Mouse (Mus musculus): ENCODE data around the gene Cux2. TPM values are rescaled to one million over a fixed set of nuclear protein-coding genes. Genes with fewer than 3 reads are reported as not detected.
A peak's percentile ranks its signal among the peaks of the same experiment; 100 is the strongest.

Cux2 gene
- polyA plus RNA-seq, 1 experiment from 2014 or later: 9.0 TPM

- Histone ChIP-seq H3K36me3 (ENCODE audit: insufficient read depth, low read length) (no peaks in the 10 kb centered on the region), H3K4me1 (ENCODE audit: insufficient read depth, low read length) (peaks cover 18% of the 10 kb centered on the region), H3K27me3 (ENCODE audit: insufficient read depth, low read length) (no peaks in the 10 kb centered on the region), H3K9ac (replicated peaks; ENCODE audit: low read length) (no peak overlapping the region), H3K27ac (ENCODE audit: low read length) (no peak overlapping the region), H3K9me3 (ENCODE audit: low read length) (no peaks in the 10 kb centered on the region), H3K4me3 (ENCODE audit: low read length) (no peak overlapping the region), H3K4me2 (replicated peaks; ENCODE audit: low read depth, low read length) (no peak overlapping the region)
- no peak for ATAC-seq (ENCODE audit: low FRiP score, low TSS enrichment)
- 52% methylated on average over 10 of the region's 10 CpGs for WGBS
Measured at GRCm38 (mm10) chr5:121894647-121895046, 155.3 kb downstream of the Cux2 start.

- H3K9ac ChIP-seq (replicated peaks; ENCODE audit: low read length): no peak overlapping the region
- H3K27me3 ChIP-seq (ENCODE audit: insufficient read depth, low read length): no peaks in the 10 kb centered on the region
- H3K4me3 ChIP-seq (ENCODE audit: low read length): no peak overlapping the region
- no peak for ATAC-seq (ENCODE audit: low FRiP score, low TSS enrichment)
- no peak overlapping the region for H3K27ac ChIP-seq (ENCODE audit: low read length)
- no peaks in the 10 kb centered on the region for H3K9me3 ChIP-seq (ENCODE audit: low read length)
- H3K4me2 ChIP-seq (replicated peaks; ENCODE audit: low read depth, low read length): no peak overlapping the region
- no peaks in the 10 kb centered on the region for H3K36me3 ChIP-seq (ENCODE audit: insufficient read depth, low read length)
- 42% methylated on average over 3 of the region's 3 CpGs for WGBS
- H3K4me1 ChIP-seq (ENCODE audit: insufficient read depth, low read length): peaks cover 18% of the 10 kb centered on the region
Measured at GRCm38 (mm10) chr5:121893581-121893980, 156.3 kb downstream of the Cux2 start.

- Histone ChIP-seq H3K9me3 (ENCODE audit: low read length) (peaks cover 6% of the 10 kb centered on the region; the same call in 1 of the 2 replicates), H3K27ac (ENCODE audit: low read length) (no peak overlapping the region), H3K4me2 (replicated peaks; ENCODE audit: low read depth, low read length) (no peak overlapping the region), H3K4me3 (ENCODE audit: low read length) (no peak overlapping the region), H3K36me3 (ENCODE audit: insufficient read depth, low read length) (no peaks in the 10 kb centered on the region), H3K4me1 (ENCODE audit: insufficient read depth, low read length) (peaks cover 18% of the 10 kb centered on the region), H3K27me3 (ENCODE audit: insufficient read depth, low read length) (no peaks in the 10 kb centered on the region), H3K9ac (replicated peaks; ENCODE audit: low read length) (no peak overlapping the region)
- no peak for ATAC-seq (ENCODE audit: low FRiP score, low TSS enrichment)
- 87% methylated on average over 14 of the region's 14 CpGs for WGBS
Measured at GRCm38 (mm10) chr5:121892281-121892680, 157.6 kb downstream of the Cux2 start.

- Histone ChIP-seq H3K9me3 (ENCODE audit: low read length) (peaks cover 6% of the 10 kb centered on the region; the same call in 1 of the 2 replicates), H3K27me3 (ENCODE audit: insufficient read depth, low read length) (no peaks in the 10 kb centered on the region), H3K36me3 (ENCODE audit: insufficient read depth, low read length) (no peaks in the 10 kb centered on the region), H3K4me2 (replicated peaks; ENCODE audit: low read depth, low read length) (no peak overlapping the region), H3K9ac (replicated peaks; ENCODE audit: low read length) (no peak overlapping the region), H3K4me1 (ENCODE audit: insufficient read depth, low read length) (peaks cover 16% of the 10 kb centered on the region), H3K27ac (ENCODE audit: low read length) (no peak overlapping the region), H3K4me3 (ENCODE audit: low read length) (no peak overlapping the region)
- WGBS: 89% methylated on average over 7 of the region's 7 CpGs
- no peak for ATAC-seq (ENCODE audit: low FRiP score, low TSS enrichment)
Measured at GRCm38 (mm10) chr5:121890925-121891324, 159.0 kb downstream of the Cux2 start.

- no peak for ATAC-seq (ENCODE audit: low FRiP score, low TSS enrichment)
- Histone ChIP-seq H3K4me2 (replicated peaks; ENCODE audit: low read depth, low read length) (no peak overlapping the region), H3K4me1 (ENCODE audit: insufficient read depth, low read length) (peaks cover 7% of the 10 kb centered on the region; the same call in 1 of the 2 replicates), H3K27ac (ENCODE audit: low read length) (no peak overlapping the region), H3K36me3 (ENCODE audit: insufficient read depth, low read length) (no peaks in the 10 kb centered on the region), H3K9me3 (ENCODE audit: low read length) (peaks cover 6% of the 10 kb centered on the region; the same call in 1 of the 2 replicates), H3K4me3 (ENCODE audit: low read length) (no peak overlapping the region), H3K27me3 (ENCODE audit: insufficient read depth, low read length) (no peaks in the 10 kb centered on the region), H3K9ac (replicated peaks; ENCODE audit: low read length) (no peak overlapping the region)
- WGBS: 28% methylated on average over 9 of the region's 9 CpGs
Measured at GRCm38 (mm10) chr5:121889819-121890362, 160.0 kb downstream of the Cux2 start.

- Histone ChIP-seq H3K36me3 (ENCODE audit: insufficient read depth, low read length) (no peaks in the 10 kb centered on the region), H3K4me1 (ENCODE audit: insufficient read depth, low read length) (0 out of 2 replicates have a peak, but pooled peaks cover 5% of the 10 kb centered on the region), H3K4me3 (ENCODE audit: low read length) (no peak overlapping the region), H3K9me3 (ENCODE audit: low read length) (peaks cover 6% of the 10 kb centered on the region; the same call in 1 of the 2 replicates), H3K27ac (ENCODE audit: low read length) (no peak overlapping the region), H3K9ac (replicated peaks; ENCODE audit: low read length) (no peak overlapping the region), H3K27me3 (ENCODE audit: insufficient read depth, low read length) (no peaks in the 10 kb centered on the region), H3K4me2 (replicated peaks; ENCODE audit: low read depth, low read length) (no peak overlapping the region)
- no peak for ATAC-seq (ENCODE audit: low FRiP score, low TSS enrichment)
- WGBS: 39% methylated on average over 13 of the region's 13 CpGs
Measured at GRCm38 (mm10) chr5:121889375-121889774, 160.5 kb downstream of the Cux2 start.

- 69% methylated on average over 8 of the region's 8 CpGs for WGBS
- no peaks in the 10 kb centered on the region for H3K4me1 ChIP-seq (ENCODE audit: insufficient read depth, low read length)
- ATAC-seq (ENCODE audit: low FRiP score, low TSS enrichment): peak; percentile 50; the same call in 1 of the 2 replicates
- no peaks in the 10 kb centered on the region for H3K27me3 ChIP-seq (ENCODE audit: insufficient read depth, low read length)
- no peak overlapping the region for H3K4me2 ChIP-seq (replicated peaks; ENCODE audit: low read depth, low read length)
- H3K27ac ChIP-seq (ENCODE audit: low read length): no peak overlapping the region
- no peaks in the 10 kb centered on the region for H3K36me3 ChIP-seq (ENCODE audit: insufficient read depth, low read length)
- H3K4me3 ChIP-seq (ENCODE audit: low read length): no peak overlapping the region
- H3K9ac ChIP-seq (replicated peaks; ENCODE audit: low read length): no peak overlapping the region
- H3K9me3 ChIP-seq (ENCODE audit: low read length): peaks cover 6% of the 10 kb centered on the region; the same call in 1 of the 2 replicates
Measured at GRCm38 (mm10) chr5:121883356-121883755, 166.5 kb downstream of the Cux2 start.

- ATAC-seq (ENCODE audit: low FRiP score, low TSS enrichment): no peak
- no peaks in the 10 kb centered on the region for H3K4me1 ChIP-seq (ENCODE audit: insufficient read depth, low read length)
- 62% methylated on average over 6 of the region's 6 CpGs for WGBS
- H3K36me3 ChIP-seq (ENCODE audit: insufficient read depth, low read length): 0 out of 2 replicates have a peak, but pooled peaks cover 4% of the 10 kb centered on the region
- no peak overlapping the region for H3K27ac ChIP-seq (ENCODE audit: low read length)
- H3K27me3 ChIP-seq (ENCODE audit: insufficient read depth, low read length): no peaks in the 10 kb centered on the region
- H3K4me2 ChIP-seq (replicated peaks; ENCODE audit: low read depth, low read length): no peak overlapping the region
- no peaks in the 10 kb centered on the region for H3K9me3 ChIP-seq (ENCODE audit: low read length)
- no peak overlapping the region for H3K9ac ChIP-seq (replicated peaks; ENCODE audit: low read length)
- H3K4me3 ChIP-seq (ENCODE audit: low read length): no peak overlapping the region
Measured at GRCm38 (mm10) chr5:121879211-121879610, 170.7 kb downstream of the Cux2 start.

- no peaks in the 10 kb centered on the region for H3K9me3 ChIP-seq (ENCODE audit: low read length)
- H3K9ac ChIP-seq (replicated peaks; ENCODE audit: low read length): no peak overlapping the region
- 85% methylated on average over 17 of the region's 17 CpGs for WGBS
- no peaks in the 10 kb centered on the region for H3K27me3 ChIP-seq (ENCODE audit: insufficient read depth, low read length)
- ATAC-seq (ENCODE audit: low FRiP score, low TSS enrichment): no peak
- H3K4me1 ChIP-seq (ENCODE audit: insufficient read depth, low read length): 0 out of 2 replicates have a peak, but pooled peaks cover 2% of the 10 kb centered on the region
- H3K4me2 ChIP-seq (replicated peaks; ENCODE audit: low read depth, low read length): no peak overlapping the region
- H3K27ac ChIP-seq (ENCODE audit: low read length): no peak overlapping the region
- H3K4me3 ChIP-seq (ENCODE audit: low read length): no peak overlapping the region
- 0 out of 2 replicates have a peak, but pooled peaks cover 5% of the 10 kb centered on the region for H3K36me3 ChIP-seq (ENCODE audit: insufficient read depth, low read length)
Measured at GRCm38 (mm10) chr5:121878703-121879102, 171.2 kb downstream of the Cux2 start.

- Histone ChIP-seq H3K4me3 (ENCODE audit: low read length) (no peak overlapping the region), H3K36me3 (ENCODE audit: insufficient read depth, low read length) (0 out of 2 replicates have a peak, but pooled peaks cover 9% of the 10 kb centered on the region), H3K27me3 (ENCODE audit: insufficient read depth, low read length) (no peaks in the 10 kb centered on the region), H3K27ac (ENCODE audit: low read length) (no peak overlapping the region), H3K9me3 (ENCODE audit: low read length) (no peaks in the 10 kb centered on the region), H3K9ac (replicated peaks; ENCODE audit: low read length) (no peak overlapping the region), H3K4me1 (ENCODE audit: insufficient read depth, low read length) (0 out of 2 replicates have a peak, but pooled peaks cover 4% of the 10 kb centered on the region), H3K4me2 (replicated peaks; ENCODE audit: low read depth, low read length) (no peak overlapping the region)
- WGBS: 78% methylated on average over 12 of the region's 12 CpGs
- ATAC-seq (ENCODE audit: low FRiP score, low TSS enrichment): no peak
Measured at GRCm38 (mm10) chr5:121876901-121877300, 173.0 kb downstream of the Cux2 start.
